Mouse (Mus musculus): ENCODE measurements around the gene Mbnl3. TPM values are rescaled to one million over a fixed set of nuclear protein-coding genes. Genes with fewer than 3 reads are reported as not detected.

Gene Mbnl3
- 2.3 and 7.0 TPM in 2 replicates for polyA plus RNA-seq (2012; rRNA removed)

DNA sequence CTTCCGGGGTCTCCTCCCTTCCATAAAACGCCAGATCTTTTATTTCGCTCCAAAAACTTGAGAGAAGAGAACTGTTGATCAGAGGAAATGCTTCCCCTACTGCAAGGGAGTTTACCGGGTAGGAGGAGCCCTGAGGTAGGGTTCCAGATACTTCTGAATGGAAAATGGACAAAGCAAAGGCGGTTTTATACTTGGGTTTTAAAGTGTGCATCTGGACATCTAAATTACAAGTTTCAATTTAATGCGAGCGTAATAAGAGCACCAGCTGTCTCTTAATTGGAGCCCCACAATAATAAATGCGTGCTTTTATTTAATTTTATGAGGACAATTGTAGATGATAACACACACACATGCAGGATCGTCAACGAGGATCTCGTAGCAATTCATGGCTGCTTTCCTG, at the start of gene Mbnl3:
Gene Mbnl3, minus strand, starts transcription at position 101 of the 400 bp plus-strand sequence.

Other genes starting within 250 kb of the Mbnl3 start
- gene Rap2c, start 188.5 kb downstream of the Mbnl3 start, polyA plus RNA-seq (2012; rRNA removed): 16.1 and 37.6 TPM in 2 replicates